Mouse (Mus musculus): ENCODE measurements around the gene Magix. TPM values are rescaled to one million over a fixed set of nuclear protein-coding genes. Genes with fewer than 3 reads are reported as not detected.

Magix gene
- total and polyA plus RNA-seq, 2 experiments from 2014 or later, result 0.29 TPM; not detected in 1

DNA sequence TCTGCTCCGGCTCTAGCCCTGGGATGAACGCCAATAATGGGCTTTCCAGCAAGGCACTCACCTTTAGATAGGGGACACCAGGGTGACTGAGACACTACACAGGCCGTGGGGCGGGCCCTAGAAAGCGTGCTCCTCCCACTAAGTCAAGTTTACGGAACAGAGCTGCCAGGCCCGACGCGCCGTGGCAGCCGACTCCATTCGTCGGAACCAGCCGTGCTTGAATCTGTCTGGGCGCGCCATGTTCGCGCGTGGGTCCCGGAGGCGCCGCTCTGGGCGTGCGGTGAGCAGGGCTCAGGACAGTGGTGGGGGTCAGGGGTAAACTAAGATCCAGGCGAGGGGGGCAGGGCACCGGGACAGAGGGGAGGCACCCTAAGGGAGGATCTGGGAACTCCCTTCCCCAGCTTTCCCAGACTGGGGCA is 23.8 kb downstream of the Magix start, which contains the start of gene Prickle3:
Gene Prickle3, plus strand, starts transcription at position 40 of the 419 bp plus-strand sequence.
- H3K36me3 ChIP-seq (ENCODE audit: insufficient read depth, low read length), result no peaks in the 10 kb centered on the region
- H3K4me1 ChIP-seq (ENCODE audit: insufficient read depth, low read length), result no peaks in the 10 kb centered on the region
- H3K4me3 ChIP-seq (ENCODE audit: low read length), result peak within 1 kb of the TSS; percentile 23
- no peak within 1 kb of the TSS for H3K27ac ChIP-seq
- 22% methylated on average over 26 of the region's 26 CpGs for WGBS
- peak within 1 kb of the TSS; percentile 47 for H3K4me2 ChIP-seq (ENCODE audit: low read depth, low read length)
- no peak for TF ChIP-seq CTCF (IDR thresholded peaks at IDR 0.05; ENCODE audit: low read depth)
- DNase-seq (ENCODE audit: low spot score) (peak; percentile 6), ATAC-seq (peak; percentile 57)
- no peaks in the 10 kb centered on the region for H3K9me3 ChIP-seq (ENCODE audit: low read length)
- no peak within 1 kb of the TSS for H3K9ac ChIP-seq (replicated peaks; ENCODE audit: low read length)
- H3K27me3 ChIP-seq (ENCODE audit: insufficient read depth, low read length), result no peaks in the 10 kb centered on the region

DNA sequence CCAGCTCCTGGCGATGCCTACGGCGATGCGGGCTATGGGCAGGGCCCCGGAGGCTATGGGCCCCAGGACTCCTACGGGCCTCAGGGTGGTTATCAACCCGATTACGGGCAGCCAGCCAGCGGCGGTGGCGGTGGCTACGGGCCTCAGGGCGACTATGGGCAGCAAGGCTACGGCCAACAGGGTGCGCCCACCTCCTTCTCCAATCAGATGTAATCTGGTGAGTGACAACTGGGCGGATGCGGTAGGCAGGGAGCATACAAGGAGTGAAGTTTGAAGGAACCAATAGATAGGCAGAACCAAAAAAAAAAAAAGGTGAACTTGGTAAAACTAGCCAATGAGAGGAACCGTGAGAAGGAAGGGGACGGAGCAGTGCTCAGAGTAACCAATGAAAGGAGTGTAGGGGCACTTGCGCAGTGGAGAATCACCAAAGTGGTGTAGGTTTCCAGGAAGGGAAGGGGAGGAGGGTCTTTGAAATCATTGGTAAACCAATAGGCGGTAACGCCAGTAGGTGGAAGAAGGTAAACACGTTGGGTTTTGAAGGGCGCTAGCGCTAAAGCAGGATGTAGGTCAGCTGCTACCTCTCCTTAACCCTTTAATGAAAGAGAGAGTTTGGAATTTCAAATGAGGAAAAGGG is 32.3 kb downstream of the Magix start:
- Histone ChIP-seq H3K9ac (replicated peaks; ENCODE audit: low read length) (peak overlapping the region; percentile 50; the same call in 1 of the 2 replicates), H3K27me3 (ENCODE audit: insufficient read depth, low read length) (no peaks in the 10 kb centered on the region), H3K9me3 (ENCODE audit: low read length) (no peaks in the 10 kb centered on the region), H3K36me3 (ENCODE audit: insufficient read depth, low read length) (no peaks in the 10 kb centered on the region), H3K4me2 (ENCODE audit: low read depth, low read length) (peak overlapping the region; percentile 53), H3K4me1 (ENCODE audit: insufficient read depth, low read length) (no peaks in the 10 kb centered on the region), H3K27ac (peak overlapping the region; percentile 65), H3K4me3 (ENCODE audit: low read length) (peak overlapping the region; percentile 25)
- ATAC-seq (peak; percentile 95), DNase-seq (ENCODE audit: low spot score) (peak; percentile 84)
- TF ChIP-seq CTCF (IDR thresholded peaks at IDR 0.05; ENCODE audit: low read depth), result peak; percentile 35
- WGBS, result 30% methylated on average over 25 of the region's 25 CpGs

GRCm38 (mm10) chrX:7645349-7645748 is 35.7 kb downstream of the Magix start:
- Histone ChIP-seq H3K4me3 (ENCODE audit: low read length) (no peak overlapping the region), H3K4me1 (ENCODE audit: insufficient read depth, low read length) (no peaks in the 10 kb centered on the region), H3K27me3 (ENCODE audit: insufficient read depth, low read length) (no peaks in the 10 kb centered on the region), H3K27ac (no peak overlapping the region), H3K9me3 (ENCODE audit: low read length) (no peaks in the 10 kb centered on the region), H3K36me3 (ENCODE audit: insufficient read depth, low read length) (no peaks in the 10 kb centered on the region), H3K9ac (replicated peaks; ENCODE audit: low read length) (no peak overlapping the region), H3K4me2 (ENCODE audit: low read depth, low read length) (no peak overlapping the region)
- ATAC-seq, result no peak
- WGBS, result 16% methylated on average over 5 of the region's 5 CpGs
- DNase-seq (ENCODE audit: low spot score), result peak; percentile 84
- peak; percentile 67 for TF ChIP-seq CTCF (IDR thresholded peaks at IDR 0.05; ENCODE audit: low read depth)

- ATAC-seq, result no peak
- Histone ChIP-seq H3K4me3 (ENCODE audit: low read length) (peak overlapping the region; percentile 10; the same call in 1 of the 2 replicates), H3K27me3 (ENCODE audit: insufficient read depth, low read length) (no peaks in the 10 kb centered on the region), H3K4me2 (ENCODE audit: low read depth, low read length) (peak overlapping the region; percentile 57), H3K4me1 (ENCODE audit: insufficient read depth, low read length) (no peaks in the 10 kb centered on the region), H3K9ac (replicated peaks; ENCODE audit: low read length) (no peak overlapping the region), H3K9me3 (ENCODE audit: low read length) (no peaks in the 10 kb centered on the region), H3K27ac (no peak overlapping the region), H3K36me3 (ENCODE audit: insufficient read depth, low read length) (no peaks in the 10 kb centered on the region)
- TF ChIP-seq CTCF (IDR thresholded peaks at IDR 0.05; ENCODE audit: low read depth), result no peak
- WGBS, result 46% methylated on average over 12 of the region's 12 CpGs
- DNase-seq (ENCODE audit: low spot score), result peak; percentile 12
Measured at GRCm38 (mm10) chrX:7640785-7641184, 40.3 kb downstream of the Magix start.

DNA sequence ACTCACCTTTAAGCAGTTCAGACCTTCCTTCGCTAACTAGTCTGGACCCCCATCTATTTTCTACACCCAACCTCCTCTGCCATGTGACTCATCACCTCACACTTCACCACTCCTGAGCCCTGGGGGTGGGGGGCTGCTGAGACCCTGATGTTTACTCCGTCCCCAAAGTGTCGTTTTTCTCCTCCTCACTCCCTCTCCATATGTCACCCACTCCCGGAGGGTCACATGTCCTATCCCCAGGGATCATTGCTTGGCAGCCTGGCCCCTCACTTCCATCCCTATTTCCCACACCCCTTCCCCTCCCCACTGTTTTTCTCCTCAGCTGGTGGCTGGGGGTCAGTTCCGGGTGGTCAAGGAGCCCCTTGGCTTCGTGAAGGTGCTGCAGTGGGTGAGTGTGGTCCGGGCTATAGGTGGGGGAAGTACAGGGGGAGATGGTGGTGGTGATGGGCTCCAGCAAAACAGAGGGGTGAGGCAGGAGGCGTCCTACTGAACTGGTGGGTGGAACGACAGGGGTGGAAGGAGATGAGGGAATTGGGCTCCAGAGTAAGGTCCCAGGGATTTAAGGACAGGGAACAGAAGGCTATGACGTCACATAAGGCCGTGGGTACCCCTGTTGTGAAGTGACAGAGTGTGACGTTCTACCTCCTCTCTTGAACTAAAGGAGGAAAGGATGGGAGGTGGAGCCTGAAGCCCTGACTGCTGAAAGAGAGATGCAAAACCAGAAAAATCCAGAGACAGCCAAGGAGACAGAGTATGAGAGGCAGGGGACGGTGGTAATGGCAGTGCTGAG is 41.3 kb downstream of the Magix start:
- peak overlapping the region; percentile 46 for H3K4me3 ChIP-seq (ENCODE audit: low read length)
- no peak for TF ChIP-seq CTCF (IDR thresholded peaks at IDR 0.05; ENCODE audit: low read depth)
- no peaks in the 10 kb centered on the region for H3K27me3 ChIP-seq (ENCODE audit: insufficient read depth, low read length)
- no peaks in the 10 kb centered on the region for H3K9me3 ChIP-seq (ENCODE audit: low read length)
- DNase-seq (ENCODE audit: low spot score) (peak; percentile 39), ATAC-seq (peak; percentile 52)
- WGBS, result 32% methylated on average over 13 of the region's 13 CpGs
- peak overlapping the region; percentile 84 for H3K27ac ChIP-seq
- no peaks in the 10 kb centered on the region for H3K4me1 ChIP-seq (ENCODE audit: insufficient read depth, low read length)
- H3K36me3 ChIP-seq (ENCODE audit: insufficient read depth, low read length), result no peaks in the 10 kb centered on the region
- peak overlapping the region; percentile 68 for H3K9ac ChIP-seq (replicated peaks; ENCODE audit: low read length)
- peak overlapping the region; percentile 57 for H3K4me2 ChIP-seq (ENCODE audit: low read depth, low read length)

DNA sequence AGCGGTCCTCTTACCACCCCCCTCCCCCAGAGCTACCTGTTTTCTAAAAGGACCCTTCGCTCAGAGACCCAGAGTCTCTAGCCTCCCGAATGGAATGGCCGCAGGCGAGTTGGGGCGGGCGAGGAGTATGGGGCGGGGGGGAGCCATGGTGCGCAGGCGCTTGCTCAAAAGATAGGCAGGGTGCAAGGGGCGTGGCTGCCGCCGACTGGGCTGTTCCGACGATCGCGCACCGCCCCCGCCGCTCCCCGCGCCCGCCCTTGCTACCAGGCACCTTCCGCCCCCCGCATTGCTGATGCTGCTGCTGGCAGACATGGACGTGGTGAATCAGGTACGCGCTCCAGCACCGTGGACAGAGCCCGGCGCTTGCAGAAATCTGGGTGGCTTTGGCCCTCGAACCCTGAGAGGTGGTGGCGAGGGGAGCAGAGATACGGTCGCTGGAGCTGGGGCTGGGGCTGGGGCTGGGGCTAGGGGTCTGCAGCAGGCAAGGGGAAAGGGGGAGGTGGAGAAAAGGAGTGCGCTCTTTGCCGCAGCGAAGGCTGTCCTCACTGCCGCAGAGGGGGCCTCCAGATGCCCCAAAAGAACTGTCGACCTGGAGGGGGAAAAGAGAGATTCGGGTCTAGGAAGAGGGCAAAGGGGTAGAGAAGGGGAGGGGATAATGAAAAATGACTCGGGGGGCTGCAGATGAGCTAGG is 42.5 kb downstream of the Magix start, which contains the start of gene Syp:
Gene Syp, plus strand, starts transcription at position 71 of the 691 bp plus-strand sequence.
- H3K4me1 ChIP-seq (ENCODE audit: insufficient read depth, low read length), result no peaks in the 10 kb centered on the region
- H3K4me2 ChIP-seq (ENCODE audit: low read depth, low read length), result peak within 1 kb of the TSS; percentile 57
- no peaks in the 10 kb centered on the region for H3K27me3 ChIP-seq (ENCODE audit: insufficient read depth, low read length)
- H3K4me3 ChIP-seq (ENCODE audit: low read length), result peak within 1 kb of the TSS; percentile 46
- H3K9me3 ChIP-seq (ENCODE audit: low read length), result no peaks in the 10 kb centered on the region
- TF ChIP-seq CTCF (IDR thresholded peaks at IDR 0.05; ENCODE audit: low read depth), result no peak
- ATAC-seq, result peak; percentile 89
- H3K36me3 ChIP-seq (ENCODE audit: insufficient read depth, low read length), result no peaks in the 10 kb centered on the region
- H3K9ac ChIP-seq (replicated peaks; ENCODE audit: low read length), result peak within 1 kb of the TSS; percentile 68
- WGBS, result 32% methylated on average over 32 of the region's 42 CpGs
- peak within 1 kb of the TSS; percentile 84 for H3K27ac ChIP-seq
- DNase-seq (ENCODE audit: low spot score), result peak; percentile 86

All from hindbrain, postnatal 0 days (tissue).